Mouse (Mus musculus) spleen, postnatal 10 days (tissue): ENCODE measurements around the gene Hgd.

Source experiments
- DNase-seq, 2 experiments: peaks; one replicate each; pipeline ENCODE4 v3.0.0; 2021 to 2022; ENCODE audit warnings: low spot score in 2 of 2

Gene Hgd

DNA sequence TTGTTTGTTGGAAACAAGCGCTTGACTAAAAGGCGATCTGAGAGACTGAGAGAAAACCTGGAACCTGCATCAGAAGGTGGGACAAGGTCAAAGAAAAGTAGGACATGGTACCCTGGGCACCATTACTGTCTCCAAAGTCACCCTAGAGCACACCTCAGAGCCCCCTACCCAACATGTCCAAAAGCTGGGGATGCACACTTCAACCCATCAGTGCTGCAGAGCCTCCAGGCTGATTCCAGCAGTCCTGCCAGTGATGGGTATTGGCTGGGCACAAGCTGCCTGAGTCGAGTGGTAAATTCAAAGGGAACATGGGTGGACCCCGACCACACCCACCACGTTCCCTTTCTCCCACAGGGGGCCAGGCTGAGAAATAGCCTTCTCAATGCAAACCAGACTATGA, 95.4 kb downstream of the Hgd start:
- no peak for DNase-seq

DNA sequence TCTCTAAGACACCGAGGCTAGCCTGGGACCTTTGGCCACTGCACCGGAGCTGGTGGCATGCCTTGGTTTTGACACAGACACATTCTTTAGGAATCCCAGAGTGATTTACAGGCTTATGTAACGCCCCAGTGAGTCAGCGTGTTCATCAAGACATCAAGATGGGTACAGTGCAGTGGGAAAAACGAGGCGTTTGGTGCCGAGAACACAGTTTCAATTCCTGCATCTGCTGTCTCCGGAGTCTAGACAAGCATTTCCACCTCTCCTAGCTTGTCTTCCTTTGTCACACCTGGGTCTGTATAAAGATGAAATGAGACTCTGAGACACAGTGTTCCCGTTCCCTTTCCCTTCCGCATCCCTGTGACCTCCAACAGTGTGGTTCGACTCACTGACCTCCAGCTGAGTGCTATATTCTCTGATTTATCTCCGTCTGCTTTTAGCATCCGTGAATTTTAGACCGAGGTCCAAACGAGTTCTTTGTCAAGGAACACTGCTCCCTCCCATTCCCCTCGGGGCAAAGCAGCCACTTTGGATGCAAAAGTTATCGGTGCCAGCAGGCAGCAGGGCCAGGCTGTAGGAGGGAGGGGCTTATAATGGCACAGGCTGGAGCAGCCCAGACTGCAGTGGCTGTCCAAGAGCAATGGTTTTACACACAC, 96.2 kb downstream of the Hgd start:
- no peak for DNase-seq

DNA sequence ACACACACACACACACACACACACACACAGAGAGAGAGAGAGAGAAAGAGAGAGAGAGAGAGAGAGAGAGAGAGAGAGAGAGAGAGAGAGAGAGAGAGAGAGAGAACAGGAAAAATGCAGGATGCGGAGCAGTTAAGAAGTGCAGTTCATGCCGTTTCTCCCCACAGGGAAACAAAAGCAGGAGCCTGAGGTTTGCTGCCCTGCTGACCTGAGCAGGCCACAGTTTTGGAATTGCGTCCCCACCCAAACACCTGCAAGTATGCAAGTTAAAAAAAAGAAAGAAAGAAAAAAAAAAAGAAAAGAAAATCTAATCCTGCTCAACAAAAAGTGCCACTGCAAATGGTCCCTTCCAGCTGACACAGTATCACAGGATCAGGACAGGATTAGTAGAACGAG, 96.7 kb downstream of the Hgd start:
- DNase-seq = no peak

DNA sequence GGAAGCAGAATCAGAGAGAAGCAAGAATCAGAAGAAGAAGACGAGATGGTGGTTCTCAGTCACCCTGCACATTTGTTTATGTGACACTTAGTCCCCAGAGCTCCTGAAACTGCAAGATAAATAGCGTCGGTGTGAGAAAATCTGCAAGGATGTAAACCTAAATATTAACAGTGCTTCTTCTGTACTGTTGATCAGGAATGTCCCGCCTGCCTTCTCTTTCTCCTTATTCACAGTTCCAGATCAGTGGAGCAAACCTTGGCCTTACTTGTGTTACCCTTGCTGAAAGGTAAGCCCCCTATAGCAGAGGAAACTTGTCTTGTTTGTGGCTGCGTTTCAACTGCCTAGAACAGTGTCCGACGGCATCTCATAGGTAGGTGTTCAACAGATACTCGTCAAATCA, 97.6 kb downstream of the Hgd start:
- DNase-seq = no peak

DNA sequence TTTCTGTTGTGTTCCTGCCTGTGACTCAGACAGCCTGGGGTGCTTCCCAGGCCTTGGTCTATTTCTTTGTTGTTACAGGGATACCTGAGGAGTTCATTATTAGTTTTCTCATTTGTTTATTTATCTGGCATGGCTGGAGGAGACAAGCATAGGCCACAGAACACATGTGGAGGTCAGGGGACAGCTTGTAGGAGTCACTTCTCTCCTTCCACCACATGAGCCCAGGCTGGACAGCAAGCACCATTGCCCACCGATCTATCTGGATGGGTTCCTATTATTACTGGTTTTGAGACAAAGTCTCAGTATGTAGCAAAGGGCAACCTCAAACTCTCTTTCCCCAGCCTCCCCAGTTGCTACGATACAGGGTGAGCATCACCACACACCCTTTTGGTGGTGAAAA, 100.3 kb downstream of the Hgd start:
- DNase-seq = no peak

DNA sequence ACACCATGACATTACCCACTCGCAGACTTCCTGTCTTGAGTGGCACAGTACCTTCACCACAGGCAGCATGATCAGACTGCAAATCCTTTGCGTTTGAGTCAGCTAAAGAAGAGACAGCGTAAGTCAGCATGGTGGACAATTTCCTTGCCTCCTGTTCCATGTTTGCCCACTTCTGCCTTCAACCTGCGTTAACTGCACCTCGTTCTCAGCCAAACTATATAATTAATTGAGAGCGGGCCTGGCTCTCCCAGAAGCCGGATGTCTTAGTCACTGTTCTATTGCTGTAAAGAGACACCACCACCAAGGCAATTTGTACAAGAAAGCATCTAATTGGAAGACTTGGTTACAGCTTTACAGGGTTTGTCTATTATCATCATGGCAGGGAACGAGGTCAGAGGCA, 100.9 kb downstream of the Hgd start:
- no peak for DNase-seq
